Mouse (Mus musculus) Patski (cell line): ENCODE measurements around the gene P2ry14. TPM values are rescaled to one million over a fixed set of nuclear protein-coding genes. Genes with fewer than 3 reads are reported as not detected.
A peak's percentile ranks its signal among the peaks of the same experiment; 100 is the strongest.

ENCODE experiments used
- ATAC-seq: fragments of 100-300 bp; one replicate; pipeline ENCODE4 v1.8.0; 2021
- CTCF ChIA-PET: fragments of 350-600 bp; sonication (Branson Sonifier 250); formaldehyde crosslinking; loops from one replicate; lab custom pipeline; 2022; ENCODE audit warnings: inconsistent platforms; lab: Charles Lee
- POLR2A ChIA-PET: fragments of 350-600 bp; sonication (Branson Sonifier 250); formaldehyde crosslinking; loops from one replicate; lab custom pipeline; 2022; ENCODE audit warnings: antibody characterized with exemption, inconsistent platforms; lab: Charles Lee
- DNase-seq: peaks from one replicate; pipeline ENCODE4 v3.0.0-alpha.2; 2011; ENCODE audit warnings: low read depth, low spot score
- H3K27me3 ChIP-seq: fragments of 371-371 bp; one replicate; pipeline ENCODE4 v1.5.1; 2021
- CTCF ChIP-seq: fragments of 100-300 bp; IDR thresholded peaks from one replicate; pipeline ENCODE4 v1.5.1; 2021
- in situ Hi-C: fragments of 300-500 bp; cut with MboI; formaldehyde crosslinking; loops from 3 replicates; pipeline ENCODE4 v1.11.1; 2018; ENCODE audit warnings: low pct_unique_long_range_greater_than_20kb, mixed read lengths
- polyA plus RNA-seq: library from polyadenylated mRNA; unstranded; gene quantifications from one replicate; pipeline ENCODE4 v1.2.3, GENCODE M21; 2021

The P2ry14 gene
- polyA plus RNA-seq, 1 experiment from 2014 or later, result 0.33 TPM

DNA sequence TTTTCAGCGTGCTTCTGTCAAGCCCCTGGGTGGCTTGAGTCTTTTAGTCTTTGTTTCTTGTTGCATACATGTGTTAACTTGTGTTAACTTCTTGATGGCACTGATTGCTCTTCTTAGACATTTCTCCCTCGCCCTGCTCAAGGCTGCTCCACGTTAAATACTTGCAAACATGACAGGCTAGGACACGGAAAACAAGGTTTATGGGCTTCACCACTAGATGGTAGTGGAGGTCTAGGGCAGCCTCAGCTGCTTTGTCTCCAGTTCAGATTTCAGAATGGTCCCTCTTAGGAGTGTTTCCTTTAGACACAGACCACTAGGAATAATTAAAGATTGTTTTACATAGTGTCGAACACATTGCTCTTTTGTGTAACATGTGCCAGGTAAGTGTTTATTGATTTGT, 21.8 kb upstream of the P2ry14 start:
- in situ Hi-C loops, result loop anchor here (25.0 kb wide), 1 partner anchor 687 kb away; the partner anchor contains the start of gene Gm8298
- peak; percentile 97 for TF ChIP-seq CTCF
- POLR2A ChIA-PET, result no interaction called here
- DNase-seq (peak; percentile 44), ATAC-seq (peak; percentile 79)
- CTCF ChIA-PET, result interaction anchor here (0.7 to 3.6 kb wide), 7 partner anchors 16 to 54 kb away, joined by 3 to 10 read pairs (median 4); partner anchors contain the start of gene P2ry13
- H3K27me3 ChIP-seq, result no peaks in the 10 kb centered on the region

DNA sequence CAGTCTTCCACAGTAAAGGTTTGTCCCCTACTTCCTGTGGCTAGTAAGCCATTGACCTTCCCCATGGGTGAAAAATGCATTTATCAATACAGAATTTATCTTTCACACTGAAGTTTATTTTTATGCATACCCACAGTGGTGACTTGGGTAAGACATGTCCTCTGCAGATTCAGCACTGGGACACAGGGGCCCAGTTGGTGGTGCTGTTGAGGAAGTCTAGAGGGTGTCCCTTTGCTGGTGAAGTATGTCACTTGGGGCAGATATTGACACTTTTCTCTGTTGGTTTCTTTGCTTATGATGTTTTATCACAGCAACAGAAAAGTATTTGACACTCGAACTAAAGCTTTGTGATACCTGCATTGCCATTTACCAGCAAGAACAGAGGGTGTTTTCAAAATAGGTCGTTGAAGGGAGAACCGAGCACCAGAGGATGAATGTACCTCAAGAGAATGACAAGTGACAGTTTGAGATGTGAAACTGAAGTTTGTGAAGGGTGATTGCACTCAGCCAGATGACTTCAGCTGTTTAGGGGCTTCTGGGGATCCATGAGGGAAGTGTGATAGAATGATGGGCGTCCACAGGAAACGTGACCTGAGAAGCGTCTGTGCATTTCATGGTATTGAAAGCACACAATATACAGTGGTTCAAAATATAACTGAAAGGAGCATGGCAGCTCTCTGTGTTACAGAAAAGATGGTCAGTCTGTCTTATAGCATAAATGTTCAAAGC, 21.2 kb upstream of the P2ry14 start:
- ATAC-seq, result no peak
- in situ Hi-C loops, result loop anchor here (5.0 to 25.0 kb wide), 3 partner anchors 52 to 688 kb away; partner anchors contain the start of gene Gm8298
- TF ChIP-seq CTCF, result no peak
- ChIA-PET POLR2A (no interaction called here), CTCF (interaction anchor here (0.7 to 3.6 kb wide), 6 partner anchors 17 to 79 kb away, joined by 3 to 10 read pairs (median 4); partner anchors contain the start of gene P2ry13)
- H3K27me3 ChIP-seq, result no peaks in the 10 kb centered on the region
- DNase-seq, result no peak

DNA sequence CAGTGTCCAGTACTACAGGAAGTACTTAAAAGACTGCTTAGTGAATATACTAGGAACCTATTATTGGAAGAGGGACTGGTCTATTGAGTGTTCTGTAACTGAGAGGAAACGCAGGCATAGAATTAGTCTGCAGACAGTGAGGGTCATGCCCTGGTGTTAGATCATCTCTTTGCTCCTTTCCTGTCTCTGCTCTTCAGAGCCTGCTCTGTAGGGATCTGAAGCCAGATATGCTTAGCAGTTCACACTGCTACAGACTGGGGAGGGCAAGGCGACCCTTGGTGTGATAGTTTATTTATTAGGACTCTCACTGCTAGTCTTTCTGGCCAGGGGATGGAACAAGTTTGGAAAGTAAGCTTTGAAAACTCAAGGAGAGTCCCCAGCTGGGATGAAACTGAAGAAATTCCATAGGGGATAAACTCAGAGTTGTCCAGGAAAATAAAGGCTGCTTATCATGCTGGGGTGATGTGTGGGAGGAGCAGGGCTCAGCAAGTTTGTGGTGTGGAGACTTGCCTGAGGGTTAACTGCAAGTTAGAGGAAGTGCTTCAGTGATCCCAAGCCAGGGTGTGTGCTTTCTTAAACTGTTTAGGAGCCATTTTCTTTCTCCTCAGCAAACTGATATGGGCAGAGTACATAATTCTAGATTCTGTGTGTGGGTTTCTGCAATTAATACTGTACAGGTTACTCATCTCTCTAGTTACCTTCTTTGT, 16.7 kb upstream of the P2ry14 start:
- TF ChIP-seq CTCF, result no peak
- H3K27me3 ChIP-seq, result no peaks in the 10 kb centered on the region
- DNase-seq (no peak), ATAC-seq (peak; percentile 69)
- in situ Hi-C loops, result loop anchor here (5.0 kb wide), 2 partner anchors 48 to 577 kb away; no protein-coding TSS in a partner anchor
- ChIA-PET POLR2A (interaction anchor here (0.6 kb wide), 1 partner anchor 1565 kb away, joined by 4 read pairs; no protein-coding TSS in a partner anchor), CTCF (interaction anchor here (0.7 to 2.0 kb wide), 5 partner anchors 9 to 57 kb away, joined by 3 to 9 read pairs (median 3); no protein-coding TSS in a partner anchor)

DNA sequence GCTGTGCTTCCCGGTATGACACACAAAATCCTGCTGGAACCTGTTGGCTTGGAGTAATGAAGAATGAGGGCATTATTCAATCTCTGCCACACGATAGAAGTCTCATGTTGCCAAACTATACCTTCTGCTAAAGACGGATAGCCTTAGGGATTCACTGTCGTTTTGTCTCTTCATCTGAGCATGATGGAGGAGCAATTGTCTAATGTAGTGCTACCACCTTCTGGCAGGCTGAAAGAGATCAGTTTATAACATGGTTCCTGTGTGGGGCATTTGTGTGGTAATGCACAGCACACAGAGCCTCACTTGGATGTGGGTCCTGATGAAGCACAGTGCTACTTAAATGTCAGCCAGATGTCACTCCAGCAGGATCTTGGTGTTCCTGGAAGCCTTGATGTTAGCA, 15.8 kb upstream of the P2ry14 start:
- DNase-seq (no peak), ATAC-seq (no peak)
- ChIA-PET POLR2A (no interaction called here), CTCF (interaction anchor here (0.7 to 1.8 kb wide), 3 partner anchors 15 to 43 kb away, joined by 3 to 4 read pairs (median 3); no protein-coding TSS in a partner anchor)
- peak; percentile 20 for TF ChIP-seq CTCF
- no peaks in the 10 kb centered on the region for H3K27me3 ChIP-seq
- in situ Hi-C loops, result no loop called here

DNA sequence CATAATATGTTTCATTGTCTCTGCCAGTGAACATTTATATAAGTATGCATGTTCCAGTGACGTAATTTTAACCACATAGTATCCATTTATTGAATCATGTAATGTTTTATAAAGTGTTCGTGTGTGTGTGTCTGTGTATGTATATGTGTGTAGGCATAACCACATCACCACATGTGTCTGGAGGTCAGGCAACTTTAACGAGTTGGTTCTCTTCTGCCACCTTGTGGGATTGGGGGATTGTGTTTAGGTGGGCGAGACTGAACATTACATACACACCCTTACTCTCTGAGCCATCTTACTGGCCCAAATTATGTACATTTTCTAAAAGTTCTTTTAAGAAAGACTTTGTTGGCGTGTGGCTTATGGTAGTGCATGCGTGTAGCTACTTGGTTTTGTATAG, 15.1 kb upstream of the P2ry14 start:
- H3K27me3 ChIP-seq, result no peaks in the 10 kb centered on the region
- DNase-seq (no peak), ATAC-seq (no peak)
- no peak for TF ChIP-seq CTCF
- POLR2A ChIA-PET, result interaction anchor here (0.6 to 0.7 kb wide), 2 partner anchors 11 to 91 kb away, joined by 3 read pairs; no protein-coding TSS in a partner anchor
- CTCF ChIA-PET, result interaction anchor here (0.9 to 1.8 kb wide), 2 partner anchors 39 to 43 kb away, joined by 3 to 4 read pairs; no protein-coding TSS in a partner anchor
- in situ Hi-C loops, result no loop called here

DNA sequence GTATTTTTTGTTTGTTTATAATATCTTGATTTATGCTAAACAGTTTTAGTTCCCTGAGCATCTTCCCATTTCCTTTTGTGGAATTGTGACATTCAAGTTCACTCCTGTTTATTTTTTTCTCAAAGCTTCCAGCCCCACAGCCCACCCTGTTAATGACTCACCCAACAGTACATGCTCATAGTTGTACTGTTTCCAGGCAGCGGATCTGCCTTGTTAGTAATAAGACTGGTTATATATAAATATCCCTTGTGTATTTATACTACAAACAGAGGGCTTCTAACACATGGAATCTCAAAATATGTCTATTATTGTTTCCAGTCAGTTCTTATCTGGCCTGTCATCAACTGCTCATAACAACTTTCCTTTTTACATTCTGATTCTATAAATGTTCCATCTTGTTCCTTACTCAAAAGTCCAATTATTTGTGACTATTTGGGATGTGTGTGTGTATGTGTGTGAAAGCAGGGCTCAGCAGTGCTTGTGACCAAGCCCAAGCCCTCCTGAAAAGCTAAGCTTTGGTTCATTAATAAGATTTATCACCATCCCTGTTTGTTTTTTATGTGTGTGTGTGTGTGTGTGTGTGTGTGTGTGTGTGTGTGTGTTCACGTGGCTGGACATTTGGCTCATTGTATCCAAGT, 14.1 kb upstream of the P2ry14 start:
- in situ Hi-C loops, result no loop called here
- H3K27me3 ChIP-seq, result no peaks in the 10 kb centered on the region
- no peak for DNase-seq
- TF ChIP-seq CTCF, result no peak
- ATAC-seq, result no peak
- CTCF ChIA-PET, result interaction anchor here (0.8 to 1.8 kb wide), 2 partner anchors 42 to 47 kb away, joined by 3 to 4 read pairs; no protein-coding TSS in a partner anchor
- POLR2A ChIA-PET, result interaction anchor here (0.6 kb wide), 1 partner anchor 90 kb away, joined by 3 read pairs; no protein-coding TSS in a partner anchor

DNA sequence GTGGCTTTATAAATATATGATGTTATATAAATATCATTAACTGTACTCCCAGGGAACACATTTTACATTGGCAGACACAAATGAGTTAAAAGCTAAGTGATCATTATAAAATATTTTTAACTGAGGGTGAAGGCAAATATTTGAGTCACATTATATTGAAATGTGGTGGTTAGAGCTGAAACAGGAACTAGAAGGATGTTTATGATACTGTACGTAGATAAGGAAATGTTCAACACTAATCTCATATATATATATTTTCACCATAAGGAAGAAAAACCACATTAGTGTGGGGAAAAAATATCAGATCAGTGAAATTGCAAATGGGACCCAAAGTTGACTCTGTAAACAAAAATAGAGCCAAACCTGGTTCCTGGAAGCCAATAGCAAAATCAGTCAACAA, 7.0 kb upstream of the P2ry14 start:
- ATAC-seq, result no peak
- H3K27me3 ChIP-seq, result no peaks in the 10 kb centered on the region
- POLR2A ChIA-PET, result interaction anchor here (0.7 to 0.8 kb wide), 2 partner anchors 11 to 12 kb away, joined by 3 to 4 read pairs; no protein-coding TSS in a partner anchor
- CTCF ChIA-PET, result interaction anchor here (0.8 to 1.3 kb wide), 4 partner anchors 10 to 40 kb away, joined by 3 to 5 read pairs (median 4); no protein-coding TSS in a partner anchor
- in situ Hi-C loops, result no loop called here
- no peak for DNase-seq
- TF ChIP-seq CTCF, result no peak

DNA sequence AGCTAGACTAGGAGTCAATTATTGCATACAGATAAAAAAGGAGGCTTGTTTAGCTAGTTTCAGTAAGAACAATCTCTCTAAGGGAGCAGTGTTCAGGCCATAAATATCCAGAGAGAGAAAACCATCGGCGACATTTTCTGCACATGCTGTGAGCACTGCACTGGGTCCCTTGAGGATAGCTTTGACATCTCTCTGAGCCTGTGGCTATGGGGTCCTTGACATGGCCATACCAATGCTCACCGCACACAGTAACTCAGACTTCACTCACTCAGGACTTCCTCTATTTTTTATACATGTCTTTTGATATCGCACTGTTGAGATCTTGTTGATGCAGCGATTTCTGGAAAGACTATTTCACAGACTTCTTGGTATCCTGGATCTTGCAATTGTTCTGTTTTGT, 3.6 kb upstream of the P2ry14 start:
- POLR2A ChIA-PET, result no interaction called here
- ATAC-seq (no peak), DNase-seq (no peak)
- no peak for TF ChIP-seq CTCF
- in situ Hi-C loops, result no loop called here
- no peaks in the 10 kb centered on the region for H3K27me3 ChIP-seq
- CTCF ChIA-PET, result interaction anchor here (0.7 to 2.1 kb wide), 5 partner anchors 9 to 37 kb away, joined by 4 to 7 read pairs (median 4); no protein-coding TSS in a partner anchor

DNA sequence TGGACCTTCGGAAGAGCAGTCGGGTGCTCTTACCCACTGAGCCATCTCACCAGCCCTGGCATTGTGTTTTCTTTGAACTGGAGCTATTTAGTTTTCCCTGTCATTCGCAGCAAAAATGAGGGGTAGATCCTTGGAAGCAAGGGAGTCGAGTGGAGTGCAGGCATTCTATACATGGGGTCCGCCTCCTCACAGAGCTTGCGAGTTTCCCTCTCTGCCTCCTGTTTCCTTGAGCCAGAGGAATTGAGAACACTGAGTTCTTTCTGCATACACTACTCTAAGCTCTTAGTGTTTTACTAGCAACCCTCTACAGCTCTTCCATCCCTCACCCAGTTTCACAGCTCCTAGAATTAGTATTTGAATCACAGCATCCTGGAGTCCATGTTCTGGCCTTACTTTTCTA, 2.0 kb upstream of the P2ry14 start:
- POLR2A ChIA-PET, result interaction anchor here (0.9 kb wide), 1 partner anchor 22 kb away, joined by 3 read pairs; no protein-coding TSS in a partner anchor
- no peak for ATAC-seq
- TF ChIP-seq CTCF, result no peak
- H3K27me3 ChIP-seq, result no peaks in the 10 kb centered on the region
- in situ Hi-C loops, result no loop called here
- no peak for DNase-seq
- CTCF ChIA-PET, result interaction anchor here (1.0 to 2.0 kb wide), 3 partner anchors 10 to 35 kb away, joined by 3 to 6 read pairs (median 3); no protein-coding TSS in a partner anchor
